Mouse (Mus musculus) spleen, postnatal 36 days (tissue): ENCODE measurements around the gene Ppfia4.
A peak's percentile ranks its signal among the peaks of the same experiment; 100 is the strongest.

Source experiments
- DNase-seq, 2 experiments: peaks; one replicate each; pipeline ENCODE4 v3.0.0; 2022; ENCODE audit warnings: low spot score in 2 of 2, mixed read lengths in 1 of 2

Ppfia4 gene

DNA sequence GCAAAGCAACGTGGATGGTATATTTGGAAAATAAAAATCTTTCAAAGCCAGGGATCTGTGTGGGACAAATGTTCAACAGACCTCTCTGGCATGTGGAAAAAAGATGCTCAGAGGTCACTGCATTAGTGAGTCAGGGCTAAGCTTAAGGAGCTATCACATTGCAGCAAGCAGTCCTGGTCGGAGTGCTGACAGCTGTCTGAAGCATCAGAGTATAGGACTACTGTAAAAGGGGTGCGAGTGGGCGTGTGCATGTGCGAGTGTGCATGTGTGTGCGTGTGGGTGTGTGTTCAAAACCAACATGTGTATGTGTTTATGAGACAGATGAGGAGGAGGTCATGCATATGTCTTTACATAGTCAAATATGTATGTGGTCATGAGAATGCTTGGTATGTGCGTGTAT lies 6.4 kb upstream of the Ppfia4 start:
- no peak for DNase-seq

DNA sequence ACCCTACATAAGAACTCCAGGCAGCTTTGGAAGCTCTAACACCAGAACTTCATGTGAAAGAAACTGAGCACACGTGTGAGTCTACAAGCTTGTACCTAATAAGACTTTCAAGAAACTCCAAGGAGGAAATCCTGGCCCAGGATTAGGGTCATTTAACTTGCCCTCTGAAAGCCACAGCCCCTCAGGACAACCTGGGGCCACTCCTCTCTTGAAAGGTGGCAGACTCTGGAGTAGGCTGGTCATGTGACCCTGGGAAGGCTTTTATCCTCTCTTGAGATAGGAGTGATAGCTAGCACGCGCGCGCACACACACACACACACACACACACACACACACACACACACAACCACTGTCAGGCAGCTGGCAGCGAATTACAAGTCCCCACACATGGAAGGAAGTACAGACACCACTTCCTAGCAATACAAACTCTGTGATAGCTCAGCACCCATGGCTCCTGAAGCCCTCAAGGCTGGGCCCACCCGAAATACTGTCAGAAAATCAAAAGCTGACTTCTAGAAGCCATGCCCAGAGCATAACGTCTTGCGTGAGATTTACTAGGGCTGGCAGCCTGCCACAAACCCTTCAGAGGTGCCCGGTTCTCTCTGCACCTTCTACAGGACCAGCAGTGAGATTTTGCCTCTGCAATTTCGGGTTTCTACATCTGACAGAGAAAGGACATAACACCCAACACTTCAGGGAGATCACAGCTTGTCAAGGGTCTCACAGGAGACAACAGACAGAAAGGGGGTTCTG lies 4.4 kb upstream of the Ppfia4 start:
- no peak for DNase-seq

- DNase-seq = no peak
These were observed 3.4 kb upstream of the Ppfia4 start for GRCm38 (mm10) chr1:134335924-134336810.

DNA sequence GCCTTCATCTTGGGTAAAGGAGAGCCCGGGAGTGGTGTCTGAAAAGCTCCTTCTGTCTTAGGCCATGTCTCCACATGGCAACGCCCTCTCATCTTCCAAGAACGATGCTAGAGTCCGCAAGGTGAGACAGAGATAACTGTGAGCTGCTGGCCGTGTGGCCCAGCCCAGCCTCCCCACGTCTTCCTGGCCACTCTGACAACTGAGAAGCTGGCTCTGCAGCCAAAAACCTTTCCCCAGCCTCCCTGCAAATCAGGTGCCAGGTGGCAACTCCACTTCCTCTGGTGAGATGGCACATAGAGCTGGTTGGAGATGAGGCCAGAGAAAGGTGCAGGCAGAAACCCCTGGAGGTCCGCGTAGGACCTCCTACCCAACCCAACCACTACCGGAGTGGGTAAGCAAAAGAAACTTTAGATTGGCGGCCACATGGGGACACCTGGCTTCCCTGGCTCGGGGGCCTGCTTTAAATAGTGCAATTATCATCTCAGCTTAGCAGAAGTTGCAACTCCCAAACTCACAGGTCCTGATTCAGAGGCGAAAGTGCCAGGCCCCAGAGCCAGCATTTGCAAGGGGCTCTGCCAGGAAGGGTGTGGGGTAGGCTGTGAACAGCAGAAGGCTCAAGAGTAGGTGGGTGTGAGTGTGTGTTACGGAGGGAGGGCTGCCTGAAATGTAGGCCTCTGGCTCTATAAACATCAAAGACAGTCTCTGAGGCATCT lies 2.6 kb upstream of the Ppfia4 start:
- no peak for DNase-seq

- no peak for DNase-seq
These were observed 1.5 kb upstream of the Ppfia4 start for GRCm38 (mm10) chr1:134334111-134334827.

DNA sequence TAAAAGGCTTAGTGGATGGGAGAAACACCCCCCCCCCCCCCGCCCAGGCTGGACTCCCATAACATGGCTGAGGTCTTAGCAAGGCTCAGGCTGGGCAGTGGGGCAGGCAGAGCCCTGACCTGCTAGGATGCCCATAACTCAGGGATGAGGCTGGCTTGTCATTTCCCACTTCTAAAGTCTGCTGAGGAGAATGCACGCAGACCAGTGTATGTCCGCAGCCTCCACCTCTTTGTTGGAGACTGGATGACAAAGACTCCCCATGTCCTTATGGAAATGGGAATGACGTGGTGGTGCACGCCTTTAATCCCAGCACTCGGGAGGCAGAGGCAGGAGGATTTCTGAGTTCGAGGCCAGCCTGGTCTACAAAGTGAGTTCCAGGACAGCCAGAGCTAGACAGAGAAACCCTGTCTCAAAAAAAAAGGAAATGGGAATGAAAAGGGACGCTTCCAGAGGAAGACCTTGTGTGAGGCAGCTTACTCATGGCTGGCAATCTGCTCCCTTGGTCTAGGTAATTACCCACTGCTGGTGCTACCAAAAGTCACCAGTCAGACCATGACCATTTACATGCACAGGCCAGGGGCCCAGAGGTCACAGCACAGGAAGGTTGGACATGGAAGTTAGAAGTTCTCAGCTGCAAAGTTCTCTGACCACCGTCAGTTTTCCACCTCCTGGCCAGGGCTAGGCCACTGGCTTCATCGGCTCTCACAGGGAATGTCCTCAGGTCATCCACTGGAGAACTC lies 813 bp upstream of the Ppfia4 start:
- no peak for DNase-seq

GRCm38 (mm10) chr1:134331879-134332635 lies 671 bp downstream of the Ppfia4 start:
- DNase-seq = peak; percentile 26 to 55

DNA sequence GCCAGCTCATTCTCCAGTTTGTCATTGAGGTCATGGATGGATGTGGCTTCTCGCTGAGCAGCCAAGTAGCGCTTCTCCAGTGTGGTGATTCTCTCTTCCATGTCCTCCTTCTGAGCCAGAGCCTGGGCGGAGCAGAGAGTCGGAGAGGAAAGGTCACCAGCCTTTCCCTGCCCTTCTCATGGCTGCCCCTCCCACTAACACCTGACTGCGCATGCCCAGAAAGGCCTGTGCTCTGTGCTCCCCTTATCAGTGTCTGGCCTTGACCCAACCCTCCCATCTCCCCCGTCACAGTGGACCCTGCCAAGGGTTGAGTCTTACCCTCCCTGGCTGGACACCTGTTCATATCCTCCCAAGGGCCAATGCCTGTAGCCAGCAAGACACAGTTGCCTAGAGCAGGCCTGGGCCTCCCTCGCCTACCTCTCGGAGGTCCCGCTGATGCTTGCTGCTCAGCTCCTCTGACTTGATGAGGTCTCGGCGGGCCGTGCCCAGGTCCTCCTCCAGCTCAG lies 5.8 kb downstream of the Ppfia4 start:
- no peak for DNase-seq

- no peak for DNase-seq
These were observed 10.1 kb downstream of the Ppfia4 start for GRCm38 (mm10) chr1:134322591-134322990.

GRCm38 (mm10) chr1:134320691-134321301 lies 11.9 kb downstream of the Ppfia4 start:
- no peak for DNase-seq

DNA sequence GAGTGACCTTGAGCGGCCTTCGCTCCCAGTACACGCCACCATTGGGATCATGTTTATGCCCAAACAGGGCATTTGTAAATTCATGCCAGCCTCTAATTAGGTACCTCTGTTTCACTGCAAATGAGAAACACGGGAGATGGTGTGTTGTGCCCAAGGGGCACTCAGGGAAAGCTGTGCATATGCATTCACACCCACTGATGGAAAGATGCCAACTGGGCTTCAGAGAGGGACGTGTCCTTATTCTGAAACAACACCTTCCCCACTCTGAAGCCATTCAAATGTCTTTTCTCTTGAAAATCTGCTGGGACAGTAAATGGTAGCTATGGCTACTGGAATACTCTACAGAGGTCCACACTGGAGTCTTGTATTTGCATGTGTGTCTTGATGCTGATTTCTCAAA lies 14.5 kb downstream of the Ppfia4 start:
- DNase-seq = no peak

DNA sequence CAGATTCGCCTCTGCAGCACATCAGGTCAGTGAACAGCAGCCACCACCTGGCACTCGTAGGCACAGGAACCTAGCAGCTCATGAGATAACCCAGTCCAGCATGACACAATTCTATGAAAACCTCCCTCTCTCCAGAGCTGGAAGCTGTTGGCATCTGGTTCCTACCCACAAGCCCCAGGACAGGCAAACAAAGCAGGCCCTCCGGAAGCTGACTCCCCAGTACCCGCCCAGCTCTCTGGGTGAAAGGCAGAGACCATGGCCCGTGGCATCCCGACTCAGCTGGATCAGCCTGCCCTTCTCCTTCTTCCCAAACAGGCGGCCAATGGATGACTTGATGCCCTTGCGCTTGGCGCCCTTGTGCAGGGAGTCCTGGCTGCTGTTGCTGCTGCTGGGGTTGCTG lies 16.4 kb downstream of the Ppfia4 start:
- DNase-seq = no peak

- no peak for DNase-seq
These were observed 17.5 kb downstream of the Ppfia4 start for GRCm38 (mm10) chr1:134315181-134315580.

- DNase-seq = no peak
These were observed 21.0 kb downstream of the Ppfia4 start for GRCm38 (mm10) chr1:134311760-134312159.

- DNase-seq = no peak
These were observed 22.0 kb downstream of the Ppfia4 start for GRCm38 (mm10) chr1:134310729-134311128.

DNA sequence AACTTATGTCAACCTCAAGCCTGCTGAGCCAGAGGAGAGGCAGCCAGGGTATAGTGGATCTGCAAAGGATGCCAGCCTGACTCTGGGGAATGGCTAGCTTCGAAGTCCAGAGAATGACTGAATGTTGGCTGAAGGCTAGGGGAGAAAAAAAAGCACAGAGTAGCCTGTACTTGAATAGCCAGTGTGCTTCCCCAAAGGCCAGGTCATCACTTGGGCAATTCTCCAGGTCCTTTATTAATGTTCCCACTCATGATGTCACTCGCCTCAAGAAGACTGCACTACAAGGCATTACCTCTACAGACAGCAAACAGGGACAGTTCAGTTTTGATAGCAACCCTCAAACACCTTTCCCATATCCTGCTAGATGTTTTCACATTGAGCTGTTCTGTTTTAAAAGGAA lies 22.4 kb downstream of the Ppfia4 start:
- DNase-seq = no peak

- no peak for DNase-seq
These were observed 25.3 kb downstream of the Ppfia4 start for GRCm38 (mm10) chr1:134307409-134307808.

DNA sequence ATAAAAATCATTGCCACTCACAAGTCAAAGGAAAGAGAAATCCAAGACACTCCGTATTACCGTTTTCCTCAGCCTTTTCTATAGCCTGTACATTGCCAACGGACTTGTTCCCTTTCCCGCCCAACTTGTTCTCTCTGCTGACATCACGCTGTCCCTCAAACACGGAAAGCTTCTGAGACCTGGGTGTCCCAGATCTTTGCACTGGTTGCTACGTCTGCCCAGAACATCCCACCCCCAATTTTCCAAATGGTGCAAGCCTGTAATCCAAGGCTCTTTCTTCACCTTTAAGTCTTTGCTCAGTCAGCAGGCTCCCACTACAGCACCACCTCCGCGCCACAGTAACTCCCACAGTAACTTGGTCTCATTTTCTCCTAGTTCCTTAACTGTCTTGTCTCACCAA lies 27.8 kb downstream of the Ppfia4 start:
- DNase-seq = no peak

GRCm38 (mm10) chr1:134302568-134303238 lies 30.0 kb downstream of the Ppfia4 start:
- peak; percentile 75 to 81 for DNase-seq
